Mouse (Mus musculus) hindbrain, postnatal 0 days (tissue): ENCODE measurements around the gene Tcf12. TPM values are rescaled to one million over a fixed set of nuclear protein-coding genes. Genes with fewer than 3 reads are reported as not detected.

ENCODE experiments used
- ATAC-seq: fragments of 200-750 bp; cut with Nextera tagmentation; 2 replicates; pipeline ENCODE4 v1.8.0; 2017; ENCODE audit warnings: mild to moderate bottlenecking, moderate TSS enrichment, moderate library complexity
- DNase-seq: peaks from one replicate; pipeline ENCODE4 v3.0.0-alpha.2; 2015; ENCODE audit warnings: low spot score
- H3K27ac ChIP-seq: fragments of 300-500 bp; sonication (generic); 2 replicates; pipeline ENCODE4 v1.5.1; 2014; ENCODE audit warnings: mild to moderate bottlenecking
- H3K27me3 ChIP-seq: fragments of 300-500 bp; sonication (generic); 2 replicates; pipeline ENCODE4 v1.6.1; 2014; ENCODE audit warnings: low read length, mixed read lengths; ENCODE audit not compliant: insufficient read depth
- H3K36me3 ChIP-seq: fragments of 300-500 bp; sonication (generic); 2 replicates; pipeline ENCODE4 v1.6.1; 2014; ENCODE audit warnings: low read length, mixed read lengths; ENCODE audit not compliant: insufficient read depth
- H3K4me1 ChIP-seq: fragments of 300-500 bp; sonication (generic); 2 replicates; pipeline ENCODE4 v1.6.1; 2014; ENCODE audit warnings: antibody characterized with exemption, low read length, mixed read lengths; ENCODE audit not compliant: insufficient read depth
- H3K4me2 ChIP-seq: fragments of 300-500 bp; sonication (generic); 2 replicates; pipeline ENCODE4 v1.6.1; 2014; ENCODE audit warnings: low read depth, mild to moderate bottlenecking, low read length, moderate library complexity, mixed read lengths
- H3K4me3 ChIP-seq: fragments of 300-500 bp; sonication (generic); 2 replicates; pipeline ENCODE4 v1.5.1; 2014; ENCODE audit warnings: low read length
- H3K9ac ChIP-seq: fragments of 300-500 bp; sonication (generic); replicated peaks from 2 replicates; pipeline ENCODE4 v1.6.1; 2014; ENCODE audit warnings: mild to moderate bottlenecking, low read length, moderate library complexity, mixed read lengths
- H3K9me3 ChIP-seq: fragments of 300-500 bp; sonication (generic); 2 replicates; pipeline ENCODE4 v1.6.1; 2016; ENCODE audit warnings: low read length, mixed read lengths
- CTCF ChIP-seq: IDR thresholded peaks from 2 replicates; pipeline ENCODE4 v1.5.1; 2016; ENCODE audit warnings: antibody characterized with exemption, control low read depth, low read depth
- WGBS: fragments of 180-500 bp; shearing (Covaris S2); extraction: QIAGEN DNeasy Blood & Tissue Kit; methylation state at CpG from one replicate; pipeline ENCODE4 v1.1.7; 2014; 5-methylcytosine and 5-hydroxymethylcytosine counted together
- polyA plus RNA-seq: library from polyadenylated mRNA; unstranded; fragments of >200 nt; fragmentation: Nextera tagmentation; extraction: Ambion mirVana; gene quantifications from 2 replicates; pipeline ENCODE4 v1.2.1, GENCODE M21; 2015
- total RNA-seq: library from RNA; depleted of rRNA; stranded (reverse); fragments of >200 nt; gene quantifications from 2 replicates; pipeline ENCODE4 v1.2.3, GENCODE M21; 2014

The Tcf12 gene
- total and polyA plus RNA-seq, 2 experiments from 2014 or later: 65.5 to 155 TPM

- Histone ChIP-seq H3K27ac (no peak overlapping the region), H3K4me3 (no peak overlapping the region), H3K9me3 (no peaks in the 10 kb centered on the region), H3K4me2 (no peak overlapping the region), H3K9ac (no peak overlapping the region), H3K27me3 (no peaks in the 10 kb centered on the region), H3K4me1 (no peaks in the 10 kb centered on the region), H3K36me3 (no peaks in the 10 kb centered on the region)
- 88% methylated on average over 3 of the region's 3 CpGs for WGBS
- ATAC-seq (no peak), DNase-seq (no peak)
- no peak for TF ChIP-seq CTCF
These were observed 298.1 kb downstream of the Tcf12 start for GRCm38 (mm10) chr9:71813565-71813964.

- Histone ChIP-seq H3K4me2 (no peak overlapping the region), H3K27ac (no peak overlapping the region), H3K9ac (no peak overlapping the region), H3K4me3 (no peak overlapping the region), H3K9me3 (no peaks in the 10 kb centered on the region), H3K4me1 (no peaks in the 10 kb centered on the region), H3K27me3 (no peaks in the 10 kb centered on the region), H3K36me3 (no peaks in the 10 kb centered on the region)
- ATAC-seq (no peak), DNase-seq (no peak)
- 40% methylated on average over 4 of the region's 4 CpGs for WGBS
- no peak for TF ChIP-seq CTCF
These were observed 298.8 kb downstream of the Tcf12 start for GRCm38 (mm10) chr9:71812914-71813313.

DNA sequence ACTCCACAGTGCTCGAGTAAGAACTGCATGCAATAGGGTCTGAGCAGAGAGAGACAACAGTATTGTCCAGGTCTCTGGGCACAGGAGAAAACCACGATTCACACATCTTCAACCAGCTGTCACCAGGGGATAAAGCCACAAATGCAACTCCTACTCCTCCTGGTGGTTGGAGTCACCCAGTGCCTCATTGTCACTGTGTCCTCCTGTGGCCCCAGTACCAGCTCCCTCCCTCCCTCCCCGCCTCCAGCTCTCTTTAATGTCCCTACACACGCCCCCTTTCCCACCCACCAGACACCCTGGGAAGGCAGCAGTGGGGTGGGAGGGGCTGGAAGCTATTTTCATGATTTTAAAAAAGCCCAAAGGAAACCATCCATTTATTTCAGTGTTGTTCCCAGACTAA lies 299.3 kb downstream of the Tcf12 start:
- Histone ChIP-seq H3K9me3 (no peaks in the 10 kb centered on the region), H3K36me3 (no peaks in the 10 kb centered on the region), H3K4me1 (no peaks in the 10 kb centered on the region), H3K27me3 (no peaks in the 10 kb centered on the region), H3K27ac (no peak overlapping the region), H3K9ac (no peak overlapping the region), H3K4me2 (no peak overlapping the region), H3K4me3 (no peak overlapping the region)
- WGBS: 32% methylated on average over 4 of the region's 4 CpGs
- DNase-seq (no peak), ATAC-seq (no peak)
- TF ChIP-seq CTCF: peak; percentile 53

GRCm38 (mm10) chr9:71811404-71811803 lies 300.3 kb downstream of the Tcf12 start:
- no peak for TF ChIP-seq CTCF
- Histone ChIP-seq H3K9ac (no peak overlapping the region), H3K4me3 (no peak overlapping the region), H3K27ac (no peak overlapping the region), H3K9me3 (no peaks in the 10 kb centered on the region), H3K27me3 (no peaks in the 10 kb centered on the region), H3K36me3 (no peaks in the 10 kb centered on the region), H3K4me2 (no peak overlapping the region), H3K4me1 (no peaks in the 10 kb centered on the region)
- ATAC-seq (no peak), DNase-seq (no peak)
- 70% methylated on average over 5 of the region's 5 CpGs for WGBS

DNA sequence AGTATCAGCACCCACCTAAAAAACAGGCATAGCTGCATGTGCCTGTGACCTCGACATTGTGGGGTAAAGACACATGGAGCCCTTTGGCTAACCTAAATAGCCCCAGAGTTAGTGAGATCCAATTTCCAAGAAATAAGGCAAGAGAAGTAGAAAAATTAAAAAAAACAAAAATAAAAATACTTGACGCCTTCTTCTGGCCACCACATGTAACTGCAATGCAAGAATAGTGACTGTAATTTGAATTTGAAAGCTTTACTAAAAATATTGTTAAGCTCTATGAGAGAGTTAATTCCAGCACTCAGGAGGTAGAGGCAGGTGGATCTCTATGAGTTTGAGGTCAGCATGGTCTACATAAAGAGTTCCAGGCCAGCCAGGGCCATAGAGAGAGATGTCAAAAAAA lies 300.9 kb downstream of the Tcf12 start:
- no peak for DNase-seq
- Histone ChIP-seq H3K4me3 (no peak overlapping the region), H3K9ac (no peak overlapping the region), H3K4me1 (no peaks in the 10 kb centered on the region), H3K27me3 (no peaks in the 10 kb centered on the region), H3K27ac (no peak overlapping the region), H3K9me3 (no peaks in the 10 kb centered on the region), H3K36me3 (no peaks in the 10 kb centered on the region), H3K4me2 (no peak overlapping the region)
- TF ChIP-seq CTCF: peak; percentile 19; the same call in 1 of the 2 replicates
- WGBS: 92% methylated on average over 2 of the region's 2 CpGs
- no peak for ATAC-seq

GRCm38 (mm10) chr9:71808640-71809254 lies 302.9 kb downstream of the Tcf12 start:
- TF ChIP-seq CTCF: peak; percentile 65
- Histone ChIP-seq H3K27me3 (no peaks in the 10 kb centered on the region), H3K4me3 (no peak overlapping the region), H3K27ac (no peak overlapping the region), H3K9ac (no peak overlapping the region), H3K36me3 (no peaks in the 10 kb centered on the region), H3K4me1 (no peaks in the 10 kb centered on the region), H3K4me2 (peak overlapping the region; percentile 40), H3K9me3 (no peaks in the 10 kb centered on the region)
- DNase-seq (peak; percentile 45), ATAC-seq (no peak)
- WGBS: 42% methylated on average over 11 of the region's 11 CpGs

DNA sequence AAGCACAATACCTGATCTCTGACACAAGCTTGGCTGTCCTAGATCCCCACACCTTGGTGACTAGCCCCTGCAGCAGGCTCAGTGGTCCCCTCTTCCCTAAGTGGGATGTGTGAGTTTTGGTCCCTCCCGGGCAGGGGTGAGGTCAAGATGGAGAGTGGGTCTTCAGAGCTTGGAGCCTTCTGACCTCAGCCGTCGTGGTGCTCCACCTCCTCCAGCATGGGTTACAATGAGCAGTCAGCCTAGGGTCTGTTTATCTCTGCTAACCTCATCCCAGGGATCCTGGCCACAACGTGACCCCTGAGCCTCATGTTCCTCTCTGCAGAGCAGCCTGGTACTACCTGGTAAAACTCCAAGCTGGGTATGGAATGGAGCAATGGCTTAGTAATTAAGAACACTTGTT lies 303.9 kb downstream of the Tcf12 start:
- WGBS: 80% methylated on average over 4 of the region's 4 CpGs
- H3K9ac ChIP-seq: 0 out of 2 replicates have a peak overlapping the region, but pooled peaks have one; percentile 9
- TF ChIP-seq CTCF: no peak
- DNase-seq (no peak), ATAC-seq (no peak)
- no peak overlapping the region for H3K4me2 ChIP-seq
- no peak overlapping the region for H3K27ac ChIP-seq
- H3K36me3 ChIP-seq: no peaks in the 10 kb centered on the region
- no peaks in the 10 kb centered on the region for H3K4me1 ChIP-seq
- no peaks in the 10 kb centered on the region for H3K27me3 ChIP-seq
- H3K4me3 ChIP-seq: no peak overlapping the region
- H3K9me3 ChIP-seq: no peaks in the 10 kb centered on the region
